Mouse (Mus musculus) layer of hippocampus, postnatal 36 days (tissue): ENCODE results near the gene Gm7879. TPM values are rescaled to one million over a fixed set of nuclear protein-coding genes. Genes with fewer than 3 reads are reported as not detected.

Experiments
- DNase-seq, 2 experiments: peaks; one replicate each; pipeline ENCODE4 v3.0.0; 2022
- total RNA-seq, 2 experiments: library from RNA; stranded (reverse); gene quantifications; 2 replicates each; pipeline ENCODE4 v1.2.3; 2021

Gm7879 gene
- total RNA-seq, 2 experiments from 2014 or later = 10.7 to 11.8 TPM

- DNase-seq = no peak
Observed at GRCm38 (mm10) chr5:43948748-43949275, 35.9 kb downstream of the Gm7879 start.

GRCm38 (mm10) chr5:43953241-43953640 is 40.3 kb downstream of the Gm7879 start:
- DNase-seq = no peak

GRCm38 (mm10) chr5:43959884-43960440 is 47.0 kb downstream of the Gm7879 start:
- no peak for DNase-seq

- DNase-seq = no peak
Observed at GRCm38 (mm10) chr5:43961056-43961455, 48.1 kb downstream of the Gm7879 start.

Other genes with a start within 250 kb of the Gm7879 start
- not detected for gene Bst1, start 94.3 kb upstream of the Gm7879 start, total RNA-seq
- gene Fbxl5, start 91.5 kb upstream of the Gm7879 start, total RNA-seq = 10 to 100 TPM; 92.2 to 98.8 TPM
- gene Cd38, start 44.6 kb upstream of the Gm7879 start, total RNA-seq = 1 to 10 TPM; 6.9 to 7.5 TPM
- gene Fgfbp1, start 68.6 kb downstream of the Gm7879 start, total RNA-seq = under 1 TPM; 0.27 to 0.66 TPM
- 10 to 100 TPM; 19.1 to 20.8 TPM for gene Prom1, start 188.9 kb downstream of the Gm7879 start, total RNA-seq